Mouse (Mus musculus) stomach, embryonic 14.5 days (tissue): ENCODE measurements around the gene Slc35d1. TPM values are rescaled to one million over a fixed set of nuclear protein-coding genes. Genes with fewer than 3 reads are reported as not detected.

Experiments
- ATAC-seq: fragments of 200-750 bp; cut with Nextera tagmentation; 2 replicates; pipeline ENCODE4 v1.8.0; 2017; ENCODE audit warnings: low read depth, moderate TSS enrichment; ENCODE audit not compliant: insufficient number of reproducible peaks, insufficient read depth, low FRiP score
- H3K27ac ChIP-seq: fragments of 300-500 bp; sonication (generic); 2 replicates; pipeline ENCODE4 v1.5.1; 2014; ENCODE audit warnings: mild to moderate bottlenecking, low read length, moderate library complexity, mixed read lengths
- H3K27me3 ChIP-seq: fragments of 300-500 bp; sonication (generic); 2 replicates; pipeline ENCODE4 v1.6.1; 2014; ENCODE audit warnings: low read length, control low read depth, mixed read lengths; ENCODE audit not compliant: control insufficient read depth, insufficient read depth
- H3K36me3 ChIP-seq: fragments of 300-500 bp; sonication (generic); 2 replicates; pipeline ENCODE4 v1.6.1; 2014; ENCODE audit warnings: mild to moderate bottlenecking, control low read depth, low read length, moderate library complexity, mixed read lengths; ENCODE audit not compliant: control insufficient read depth, insufficient read depth
- H3K4me1 ChIP-seq: fragments of 300-500 bp; sonication (generic); 2 replicates; pipeline ENCODE4 v1.6.1; 2014; ENCODE audit warnings: low read length, control low read depth, mixed read lengths; ENCODE audit not compliant: control insufficient read depth, insufficient read depth
- H3K4me2 ChIP-seq: fragments of 300-500 bp; sonication (generic); replicated peaks from 2 replicates; pipeline ENCODE4 v1.6.1; 2014; ENCODE audit warnings: low read depth, low read length, control low read depth
- H3K4me3 ChIP-seq: fragments of 300-500 bp; sonication (generic); 2 replicates; pipeline ENCODE4 v1.5.1; 2014; ENCODE audit warnings: low read depth, low read length, control low read depth
- H3K9ac ChIP-seq: fragments of 300-500 bp; sonication (generic); replicated peaks from 2 replicates; pipeline ENCODE4 v1.6.1; 2014; ENCODE audit warnings: low read depth, mild to moderate bottlenecking, control low read depth, low read length, moderate library complexity, mixed read lengths
- H3K9me3 ChIP-seq: fragments of 300-500 bp; sonication (generic); 2 replicates; pipeline ENCODE4 v1.6.1; 2016; ENCODE audit warnings: low read depth, low read length, control low read depth; ENCODE audit not compliant: control insufficient read depth
- WGBS: fragments of 180-500 bp; shearing (Covaris S2); extraction: QIAGEN DNeasy Blood & Tissue Kit; methylation state at CpG from one replicate; pipeline ENCODE4 v1.1.7; 2014; 5-methylcytosine and 5-hydroxymethylcytosine counted together
- polyA plus RNA-seq: library from polyadenylated mRNA; unstranded; fragments of >200 nt; fragmentation: Nextera tagmentation; extraction: Ambion mirVana; gene quantifications from 2 replicates; pipeline ENCODE4 v1.2.1, GENCODE M21; 2014

The Slc35d1 gene
- polyA plus RNA-seq, 1 experiment from 2014 or later, result 10.6 TPM

GRCm38 (mm10) chr4:103136946-103137345, 78.0 kb downstream of the Slc35d1 start:
- no peak for ATAC-seq
- Histone ChIP-seq H3K27me3 (no peaks in the 10 kb centered on the region), H3K4me3 (no peak overlapping the region), H3K9me3 (no peaks in the 10 kb centered on the region), H3K36me3 (peaks cover 30% of the 10 kb centered on the region), H3K4me2 (no peak overlapping the region), H3K9ac (no peak overlapping the region), H3K27ac (no peak overlapping the region), H3K4me1 (no peaks in the 10 kb centered on the region)
- 54% methylated on average over 1 of the region's 1 CpGs for WGBS

GRCm38 (mm10) chr4:103126533-103126932, 88.4 kb downstream of the Slc35d1 start:
- Histone ChIP-seq H3K9ac (no peak overlapping the region), H3K4me1 (no peaks in the 10 kb centered on the region), H3K9me3 (no peaks in the 10 kb centered on the region), H3K27me3 (no peaks in the 10 kb centered on the region), H3K27ac (no peak overlapping the region), H3K4me3 (no peak overlapping the region), H3K36me3 (peaks cover 4% of the 10 kb centered on the region; the same call in 1 of the 2 replicates), H3K4me2 (no peak overlapping the region)
- 80% methylated on average over 4 of the region's 4 CpGs for WGBS
- ATAC-seq, result no peak

GRCm38 (mm10) chr4:103123606-103124005, 91.4 kb downstream of the Slc35d1 start:
- Histone ChIP-seq H3K9ac (no peak overlapping the region), H3K4me3 (no peak overlapping the region), H3K4me2 (no peak overlapping the region), H3K36me3 (no peaks in the 10 kb centered on the region), H3K27ac (no peak overlapping the region), H3K4me1 (peaks cover 10% of the 10 kb centered on the region; the same call in 1 of the 2 replicates), H3K27me3 (no peaks in the 10 kb centered on the region), H3K9me3 (no peaks in the 10 kb centered on the region)
- no peak for ATAC-seq

- Histone ChIP-seq H3K4me1 (peaks cover 10% of the 10 kb centered on the region; the same call in 1 of the 2 replicates), H3K4me3 (no peak overlapping the region), H3K9ac (no peak overlapping the region), H3K9me3 (no peaks in the 10 kb centered on the region), H3K27me3 (no peaks in the 10 kb centered on the region), H3K4me2 (no peak overlapping the region), H3K27ac (no peak overlapping the region), H3K36me3 (no peaks in the 10 kb centered on the region)
- 52% methylated on average over 2 of the region's 2 CpGs for WGBS
- no peak for ATAC-seq
These were observed 91.9 kb downstream of the Slc35d1 start for GRCm38 (mm10) chr4:103123086-103123485.

- no peaks in the 10 kb centered on the region; the same call in 1 of the 2 replicates for H3K36me3 ChIP-seq
- ATAC-seq, result no peak
- H3K27ac ChIP-seq, result no peak overlapping the region
- H3K4me3 ChIP-seq, result peak overlapping the region; percentile 88; the same call in 1 of the 2 replicates
- H3K9ac ChIP-seq, result no peak overlapping the region; the same call in 1 of the 2 replicates
- H3K9me3 ChIP-seq, result no peaks in the 10 kb centered on the region
- peaks cover 10% of the 10 kb centered on the region; the same call in 1 of the 2 replicates for H3K4me1 ChIP-seq
- WGBS, result 83% methylated on average over 9 of the region's 9 CpGs
- H3K27me3 ChIP-seq, result no peaks in the 10 kb centered on the region
- peak overlapping the region; percentile 58 for H3K4me2 ChIP-seq
These were observed 94.0 kb downstream of the Slc35d1 start for GRCm38 (mm10) chr4:103120874-103121389.

Other genes starting within 250 kb of the Slc35d1 start
- 1.7 and 3.1 TPM in 2 replicates for gene Tctex1d1, start 236.6 kb downstream of the Slc35d1 start, polyA plus RNA-seq
- not detected in 2 replicates for gene Insl5, start 188.3 kb downstream of the Slc35d1 start, polyA plus RNA-seq
- gene Mier1, start 100.8 kb downstream of the Slc35d1 start, polyA plus RNA-seq, result 50.8 and 62.1 TPM in 2 replicates
- gene Wdr78, start 100.6 kb downstream of the Slc35d1 start, polyA plus RNA-seq, result 2.8 and 3.0 TPM in 2 replicates
- not detected in 2 replicates for gene 4921539E11Rik, start 75.7 kb upstream of the Slc35d1 start, polyA plus RNA-seq
- gene Oma1, start 98.6 kb upstream of the Slc35d1 start, polyA plus RNA-seq, result 18.7 and 19.8 TPM in 2 replicates